10 mouse cellular contexts compared by ENCODE assay signal in the genomic region with DNA sequence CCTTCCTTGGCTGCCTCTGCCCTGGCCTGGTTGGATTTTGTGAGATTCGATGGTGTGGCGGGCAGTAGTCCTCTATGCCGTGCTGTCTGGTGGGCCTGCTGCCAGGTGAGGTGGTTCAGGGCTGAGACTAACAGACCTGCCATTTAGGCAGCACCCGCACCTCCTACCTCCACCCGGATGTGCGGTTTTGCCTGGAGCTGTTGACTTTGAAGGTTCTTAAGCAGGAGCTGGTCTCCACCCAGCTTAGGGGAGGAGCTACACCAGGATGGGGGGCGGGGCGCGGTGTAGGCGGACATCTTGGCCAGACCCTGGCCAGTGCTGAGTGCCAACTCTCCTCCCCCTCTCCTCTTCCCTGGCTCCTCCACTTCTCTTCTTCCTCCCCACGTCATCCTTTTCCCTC. TPM values are rescaled to one million over a fixed set of nuclear protein-coding genes. Genes with fewer than 3 reads are reported as not detected.
DNase-seq lines count a peak whose midpoint lies in the region; ATAC-seq and TF ChIP-seq lines count a peak whose summit lies in the region.
"Had no signal": no experiment of that assay in that cellular context is flagged by ENCODE, and none has a peak within 500 bp of the region (broad histone marks: within the 10 kb centered on the region; RNA-seq: fewer than 3 reads in every experiment).

No protein-coding gene starts in this region.

- H3K36me3 ChIP-seq in thymus, adult 2 months (ENCODE audit: control insufficient read depth, insufficient read depth, low read length): no peaks in the 10 kb centered on the region

- H3K4me1 ChIP-seq in cerebellum, adult 2 months (ENCODE audit: control insufficient read depth, insufficient read depth, low read length): no peaks in the 10 kb centered on the region
- H3K4me1 ChIP-seq in bone marrow, adult 2 months (ENCODE audit: control insufficient read depth, insufficient read depth, low read length): no peaks in the 10 kb centered on the region; the same call in 1 of the 2 replicates
- H3K4me1 ChIP-seq in thymus, adult 2 months (replicated peaks; ENCODE audit: control insufficient read depth, insufficient read depth, low read length): peaks cover 55% of the 10 kb centered on the region

- peak; percentile 17 to 23 for DNase-seq in cerebellum, adult 2 months
- DNase-seq in 3134 (ENCODE audit: extremely low read depth, insufficient read length, low spot score): peak; percentile 93
- peak; percentile 73 for DNase-seq in gastrocnemius, postnatal 25 days
- DNase-seq in kidney, postnatal 4 days: peak; percentile 85 to 91
- peak; percentile 84 for DNase-seq in lung, postnatal 4 days
- DNase-seq in thymus, adult 2 months: peak; percentile 91

- ATAC-seq in cerebellum, adult (ENCODE audit: insufficient number of reproducible peaks, low FRiP score, low TSS enrichment): no peak

- H3K4me3 ChIP-seq in cerebellum, adult 2 months (replicated peaks; ENCODE audit: insufficient read depth, low read depth, low read length): no peak overlapping the region
- no peak overlapping the region for H3K4me3 ChIP-seq in bone marrow, adult 2 months (replicated peaks; ENCODE audit: control insufficient read depth, low read depth, low read length)
- 0 out of 2 replicates have a peak overlapping the region, but pooled peaks have one; percentile 4 for H3K4me3 ChIP-seq in thymus, adult 2 months (ENCODE audit: control insufficient read depth, insufficient read depth, low read length)

- TF ChIP-seq CTCF in cerebellum, adult 2 months (IDR thresholded peaks at IDR 0.05; ENCODE audit: borderline replicate concordance, insufficient read depth, low read depth, low read length): no peak
- TF ChIP-seq CTCF in bone marrow, adult 2 months (IDR thresholded peaks at IDR 0.05; ENCODE audit: control insufficient read depth, insufficient read depth, low read length): no peak
- TF ChIP-seq CTCF in thymus, adult 2 months (IDR thresholded peaks at IDR 0.05; ENCODE audit: borderline replicate concordance, control insufficient read depth, extremely low read depth, insufficient read depth, low read length, poor library complexity): no peak

- H3K27ac ChIP-seq in cerebellum, adult 2 months (ENCODE audit: insufficient read depth, low read length): no peak overlapping the region
- H3K27ac ChIP-seq in bone marrow, adult 2 months (ENCODE audit: control insufficient read depth, insufficient read depth, low read depth, low read length, poor library complexity): 0 out of 2 replicates have a peak overlapping the region, but pooled peaks have one; percentile 1
- H3K27ac ChIP-seq in thymus, adult 2 months (ENCODE audit: control insufficient read depth, insufficient read depth, low read length): peak overlapping the region; percentile 31

- no peaks in the 10 kb centered on the region for H3K27me3 ChIP-seq in cerebellum, adult 2 months (ENCODE audit: control insufficient read depth, insufficient read depth, low read length)
- H3K27me3 ChIP-seq in thymus, adult 2 months (ENCODE audit: control insufficient read depth, insufficient read depth, low read length): no peaks in the 10 kb centered on the region

- no peak for TF ChIP-seq POLR2A in cerebellum, adult 2 months (IDR thresholded peaks at IDR 0.05; ENCODE audit: borderline replicate concordance, insufficient read depth, low read length)
- no peak for TF ChIP-seq POLR2A in bone marrow, adult 2 months (IDR thresholded peaks at IDR 0.05; ENCODE audit: borderline replicate concordance, control insufficient read depth, low read depth, low read length)
- TF ChIP-seq POLR2A in thymus, adult 2 months (IDR thresholded peaks at IDR 0.05; ENCODE audit: control insufficient read depth, extremely low read depth, insufficient read depth, low read length, poor library complexity): peak; percentile 55; the same call in 1 of the 2 replicates

- 21% methylated on average over 11 of the region's 11 CpGs for WGBS in cerebellum, adult 2 months
- 21% methylated on average over 11 of the region's 11 CpGs for WGBS in bone marrow, adult 2 months
- 15% methylated on average over 11 of the region's 11 CpGs for WGBS in thymus, adult 2 months

RNA-seq across cellular contexts. Expression of a gene that starts 2.5 kb away (rescaled TPM):
- polyA plus RNA-seq in cerebellum, adult 2 months (2012; rRNA removed): 0.82 and 1.4 TPM in 2 replicates
- polyA plus RNA-seq in bone marrow, adult 2 months (2011; ENCODE audit: insufficient read depth, insufficient read length, low replicate concordance, missing spikeins): not detected in 2 replicates
- not detected for total RNA-seq in gastrocnemius, postnatal 25 days (2021)
- polyA plus RNA-seq in thymus, adult 2 months (2012; rRNA removed): 2.7 TPM in 2 replicates
- total RNA-seq: CH12.LX; layer of hippocampus, postnatal 14 days had no signal

RNA-seq across cellular contexts. Expression of a gene that starts 39.8 kb away (rescaled TPM):
- 48.7 and 53.4 TPM in 2 replicates for polyA plus RNA-seq in cerebellum, adult 2 months (2012; rRNA removed)
- polyA plus RNA-seq in bone marrow, adult 2 months (2011; ENCODE audit: insufficient read depth, insufficient read length, low replicate concordance, missing spikeins): 25.9 and 26.5 TPM in 2 replicates
- 1 to 10 TPM; 2.7 to 5.5 TPM for total RNA-seq in gastrocnemius, postnatal 25 days (2021)
- polyA plus RNA-seq in thymus, adult 2 months (2012; rRNA removed): 141 and 171 TPM in 2 replicates
- total RNA-seq: CH12.LX had no signal

Comparison
In these comparisons a context has a peak if more than half of its experiments do, and no peak if none do; other contexts are left out.
1. DNase-seq: peak in every context shown above with its lines; median percentile 93 in 3134; 91 in thymus, adult 2 months; 88 in kidney, postnatal 4 days; 84 in lung, postnatal 4 days; 73 in gastrocnemius, postnatal 25 days; 20 in cerebellum, adult 2 months.